Mouse (Mus musculus): ENCODE measurements around the gene Kif1bp.
A peak's percentile ranks its signal among the peaks of the same experiment; 100 is the strongest.

The Kif1bp gene

GRCm38 (mm10) chr10:62555705-62556557 is 22.3 kb downstream of the Kif1bp start:
- DNase-seq: no peak

GRCm38 (mm10) chr10:62553611-62554091 is 24.6 kb downstream of the Kif1bp start:
- no peak for DNase-seq

- DNase-seq: no peak
These were observed 27.4 kb downstream of the Kif1bp start for GRCm38 (mm10) chr10:62550787-62551300.

GRCm38 (mm10) chr10:62549523-62550166 is 28.6 kb downstream of the Kif1bp start:
- DNase-seq: peak; percentile 51

- no peak for DNase-seq
These were observed 31.8 kb downstream of the Kif1bp start for GRCm38 (mm10) chr10:62546441-62546840.

- DNase-seq: no peak
These were observed 32.5 kb downstream of the Kif1bp start for GRCm38 (mm10) chr10:62545759-62546158.

GRCm38 (mm10) chr10:62544316-62544715 is 33.9 kb downstream of the Kif1bp start:
- no peak for DNase-seq

GRCm38 (mm10) chr10:62543399-62543808 is 34.9 kb downstream of the Kif1bp start:
- DNase-seq: no peak

- DNase-seq: no peak
These were observed 35.3 kb downstream of the Kif1bp start for GRCm38 (mm10) chr10:62542928-62543327.

GRCm38 (mm10) chr10:62542507-62542906 is 35.8 kb downstream of the Kif1bp start:
- DNase-seq: no peak

- no peak for DNase-seq
These were observed 36.8 kb downstream of the Kif1bp start for GRCm38 (mm10) chr10:62541499-62541898.

- no peak for DNase-seq
These were observed 37.5 kb downstream of the Kif1bp start for GRCm38 (mm10) chr10:62540800-62541199.

GRCm38 (mm10) chr10:62534509-62534908 is 43.7 kb downstream of the Kif1bp start:
- no peak for DNase-seq

GRCm38 (mm10) chr10:62532832-62533231 is 45.4 kb downstream of the Kif1bp start:
- DNase-seq: no peak

GRCm38 (mm10) chr10:62530183-62530582 is 48.1 kb downstream of the Kif1bp start:
- DNase-seq: no peak

- DNase-seq: no peak
These were observed 50.9 kb downstream of the Kif1bp start, which contains the start of gene Srgn for GRCm38 (mm10) chr10:62527351-62527750. TSS of gene Srgn (minus strand) at chr10:62527451.

- DNase-seq: no peak
These were observed 55.8 kb downstream of the Kif1bp start for GRCm38 (mm10) chr10:62522346-62522950.

- DNase-seq: no peak
These were observed 56.5 kb downstream of the Kif1bp start for GRCm38 (mm10) chr10:62521763-62522162.

- DNase-seq: no peak
These were observed 57.3 kb downstream of the Kif1bp start for GRCm38 (mm10) chr10:62520911-62521310.

- no peak for DNase-seq
These were observed 60.7 kb downstream of the Kif1bp start for GRCm38 (mm10) chr10:62517511-62517910.

- no peak for DNase-seq
These were observed 65.4 kb downstream of the Kif1bp start for GRCm38 (mm10) chr10:62512855-62513254.

GRCm38 (mm10) chr10:62511528-62511927 is 66.7 kb downstream of the Kif1bp start:
- no peak for DNase-seq

- no peak for DNase-seq
These were observed 69.1 kb downstream of the Kif1bp start for GRCm38 (mm10) chr10:62509032-62509656.
